In the genomic region with DNA sequence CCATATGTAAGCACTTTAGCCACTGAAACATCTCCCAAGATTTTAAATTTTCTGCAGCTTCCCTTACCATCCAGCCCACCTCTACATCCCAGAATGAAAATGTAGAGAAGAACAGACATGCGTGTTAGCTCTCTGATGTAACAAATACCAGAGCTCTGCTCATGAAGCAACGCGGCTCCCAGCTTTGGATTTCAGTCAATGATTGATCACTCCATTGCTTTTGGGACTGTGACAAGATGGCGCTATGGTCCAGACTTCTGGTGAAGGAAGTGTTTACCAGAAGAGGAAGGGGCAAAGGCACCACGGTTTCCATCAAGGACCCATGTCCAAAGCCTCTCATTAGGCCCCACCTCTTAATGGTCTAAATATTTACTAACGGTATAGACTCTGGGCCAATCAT, we compare ENCODE assay signal across 22 mouse cellular contexts. TPM values are rescaled to one million over a fixed set of nuclear protein-coding genes. Genes with fewer than 3 reads are reported as not detected.
"Had no signal": no experiment of that assay in that cellular context is flagged by ENCODE, and none has a peak within 500 bp of the region (broad histone marks: within the 10 kb centered on the region; RNA-seq: fewer than 3 reads in every experiment).

No protein-coding gene starts in this region.

- H3K4me3 ChIP-seq: lung, embryonic 15.5 days; megakaryocyte, embryonic 14.5 days; midbrain, embryonic 13.5 days; midbrain, embryonic 15.5 days; neural tube, embryonic 12.5 days; stomach, embryonic 15.5 days had no signal

- H3K27ac ChIP-seq: lung, embryonic 15.5 days; macrophage; midbrain, embryonic 13.5 days; midbrain, embryonic 15.5 days; neural tube, embryonic 12.5 days; stomach, embryonic 15.5 days; stomach, postnatal 0 days had no signal

- H3K4me2 ChIP-seq: lung, embryonic 15.5 days; midbrain, embryonic 13.5 days; midbrain, embryonic 15.5 days; neural tube, embryonic 12.5 days; stomach, embryonic 15.5 days had no signal

- H3K4me1 ChIP-seq: lung, embryonic 15.5 days; megakaryocyte, embryonic 14.5 days; midbrain, embryonic 13.5 days; midbrain, embryonic 15.5 days; neural tube, embryonic 12.5 days; stomach, embryonic 15.5 days had no signal

- H3K36me3 ChIP-seq: lung, embryonic 15.5 days; midbrain, embryonic 13.5 days; midbrain, embryonic 15.5 days; neural tube, embryonic 12.5 days; stomach, embryonic 15.5 days had no signal

- ATAC-seq: lung, postnatal 0 days; midbrain, embryonic 13.5 days; midbrain, embryonic 15.5 days had no signal

- DNase-seq: lung, adult 2 months; lung, postnatal 14 days; lung, postnatal 36 days; right cerebral cortex, postnatal 14 days; thymus, adult 2 months; thymus, postnatal 25 days; thymus, postnatal 4 days had no signal

- H3K9me3 ChIP-seq: lung, embryonic 15.5 days; megakaryocyte, embryonic 14.5 days; midbrain, embryonic 13.5 days; midbrain, embryonic 15.5 days; neural tube, embryonic 12.5 days; stomach, embryonic 15.5 days had no signal

- H3K9ac ChIP-seq: lung, embryonic 15.5 days; midbrain, embryonic 13.5 days; midbrain, embryonic 15.5 days; neural tube, embryonic 12.5 days; stomach, embryonic 15.5 days had no signal

- H3K27me3 ChIP-seq: lung, embryonic 15.5 days; midbrain, embryonic 13.5 days; midbrain, embryonic 15.5 days; neural tube, embryonic 12.5 days; stomach, embryonic 15.5 days had no signal

RNA-seq across cellular contexts. Expression of gene Pcx, which starts 35.6 kb away (rescaled TPM):
- total RNA-seq: monocyte, adult 5-6 weeks had no signal

RNA-seq across cellular contexts. Expression of gene 2010003K11Rik, which starts 47.5 kb away (rescaled TPM):
- total RNA-seq: megakaryocyte progenitor cell, adult 5-6 weeks; midbrain, postnatal 0 days; monocyte, adult 5-6 weeks; neutrophil, adult 5-6 weeks had no signal
- polyA plus RNA-seq: lung, embryonic 15.5 days; macrophage; midbrain, embryonic 13.5 days; midbrain, embryonic 15.5 days; midbrain, postnatal 0 days; neural tube, embryonic 12.5 days; neural tube, embryonic 14.5 days; spleen, adult 2 months had no signal
